ENCODE assay signal across 12 mouse cellular contexts in genomic region chr3:60538214-60538971, GRCm38 (mm10).
"Had no signal": no experiment of that assay in that cellular context is flagged by ENCODE, and none has a peak within 500 bp of the region (broad histone marks: within the 10 kb centered on the region; RNA-seq: fewer than 3 reads in every experiment).

No protein-coding gene starts in this region.

- H3K4me1 ChIP-seq: limb, embryonic 12.5 days had no signal

- ATAC-seq: liver, postnatal 0 days had no signal

- H3K36me3 ChIP-seq: limb, embryonic 12.5 days; lung, embryonic 15.5 days had no signal

- H3K9ac ChIP-seq: limb, embryonic 12.5 days; liver, embryonic 13.5 days; liver, postnatal 0 days; lung, embryonic 15.5 days had no signal

- DNase-seq: kidney, adult 8-10 months; kidney, postnatal 25 days; layer of hippocampus, adult 9-11 months; liver; liver, embryonic 13.5 days; liver, postnatal 0 days; lung, postnatal 14 days; right cerebral cortex, adult 18-20 months; thymus, postnatal 36 days had no signal

- H3K27ac ChIP-seq: limb, embryonic 12.5 days; liver, embryonic 13.5 days; lung, embryonic 15.5 days had no signal

- H3K4me3 ChIP-seq: limb, embryonic 12.5 days; liver, embryonic 13.5 days; lung, embryonic 15.5 days had no signal

- H3K27me3 ChIP-seq: limb, embryonic 12.5 days; liver, embryonic 13.5 days; lung, embryonic 15.5 days had no signal

- H3K9me3 ChIP-seq: limb, embryonic 12.5 days; liver, embryonic 13.5 days; lung, embryonic 15.5 days had no signal

- H3K4me2 ChIP-seq: limb, embryonic 12.5 days; liver, embryonic 13.5 days; lung, embryonic 15.5 days; midbrain, embryonic 11.5 days had no signal
